Mouse (Mus musculus) lung, postnatal 25 days (tissue): ENCODE results near the gene Ctnna3.
"Not testable (repeated sequence)": the region's sequence is repeated elsewhere in the genome, so short reads cannot be mapped to it uniquely, and the experiment has no call there.

Source experiments
- DNase-seq: peaks from one replicate; pipeline ENCODE4 v3.0.0; 2022; ENCODE audit warnings: low spot score

Gene Ctnna3

GRCm38 (mm10) chr10:63424475-63424814, 5.5 kb upstream of the Ctnna3 start:
- peak; percentile 67 for DNase-seq

GRCm38 (mm10) chr10:63427146-63427545, 2.8 kb upstream of the Ctnna3 start:
- no peak for DNase-seq

- peak; percentile 27 for DNase-seq
Observed at GRCm38 (mm10) chr10:63428243-63429022, 1.5 kb upstream of the Ctnna3 start.

- no peak for DNase-seq
Observed at GRCm38 (mm10) chr10:63429023-63429340, 916 bp upstream of the Ctnna3 start.

- peak; percentile 98 for DNase-seq
Observed at GRCm38 (mm10) chr10:63429380-63429779, 518 bp upstream of the Ctnna3 start.

GRCm38 (mm10) chr10:63431221-63431736, 1.4 kb downstream of the Ctnna3 start:
- DNase-seq: no peak

GRCm38 (mm10) chr10:63432099-63432498, 2.2 kb downstream of the Ctnna3 start:
- DNase-seq: no peak

GRCm38 (mm10) chr10:63432887-63433286, 3.0 kb downstream of the Ctnna3 start:
- DNase-seq: no peak

GRCm38 (mm10) chr10:63438736-63439262, 8.9 kb downstream of the Ctnna3 start:
- DNase-seq: no peak

- DNase-seq: no peak
Observed at GRCm38 (mm10) chr10:63439694-63440228, 9.9 kb downstream of the Ctnna3 start.

GRCm38 (mm10) chr10:63444602-63445387, 14.9 kb downstream of the Ctnna3 start:
- DNase-seq: not testable (repeated sequence)

- no peak for DNase-seq
Observed at GRCm38 (mm10) chr10:63453926-63454325, 24.0 kb downstream of the Ctnna3 start.

GRCm38 (mm10) chr10:63455110-63455878, 25.4 kb downstream of the Ctnna3 start:
- DNase-seq: no peak

- no peak for DNase-seq
Observed at GRCm38 (mm10) chr10:63457292-63458128, 27.6 kb downstream of the Ctnna3 start.

GRCm38 (mm10) chr10:63460935-63461334, 31.0 kb downstream of the Ctnna3 start:
- DNase-seq: no peak

- DNase-seq: no peak
Observed at GRCm38 (mm10) chr10:63472473-63472872, 42.6 kb downstream of the Ctnna3 start.

GRCm38 (mm10) chr10:63476167-63476647, 46.3 kb downstream of the Ctnna3 start:
- DNase-seq: peak; percentile 21

- DNase-seq: no peak
Observed at GRCm38 (mm10) chr10:63478946-63479345, 49.0 kb downstream of the Ctnna3 start.

GRCm38 (mm10) chr10:63480066-63480465, 50.2 kb downstream of the Ctnna3 start:
- DNase-seq: no peak

- no peak for DNase-seq
Observed at GRCm38 (mm10) chr10:63488346-63488745, 58.4 kb downstream of the Ctnna3 start.

GRCm38 (mm10) chr10:63523956-63524355, 94.1 kb downstream of the Ctnna3 start:
- DNase-seq: no peak
